Mouse (Mus musculus): ENCODE measurements around the gene Recql5.
A peak's percentile ranks its signal among the peaks of the same experiment; 100 is the strongest.

The Recql5 gene

DNA sequence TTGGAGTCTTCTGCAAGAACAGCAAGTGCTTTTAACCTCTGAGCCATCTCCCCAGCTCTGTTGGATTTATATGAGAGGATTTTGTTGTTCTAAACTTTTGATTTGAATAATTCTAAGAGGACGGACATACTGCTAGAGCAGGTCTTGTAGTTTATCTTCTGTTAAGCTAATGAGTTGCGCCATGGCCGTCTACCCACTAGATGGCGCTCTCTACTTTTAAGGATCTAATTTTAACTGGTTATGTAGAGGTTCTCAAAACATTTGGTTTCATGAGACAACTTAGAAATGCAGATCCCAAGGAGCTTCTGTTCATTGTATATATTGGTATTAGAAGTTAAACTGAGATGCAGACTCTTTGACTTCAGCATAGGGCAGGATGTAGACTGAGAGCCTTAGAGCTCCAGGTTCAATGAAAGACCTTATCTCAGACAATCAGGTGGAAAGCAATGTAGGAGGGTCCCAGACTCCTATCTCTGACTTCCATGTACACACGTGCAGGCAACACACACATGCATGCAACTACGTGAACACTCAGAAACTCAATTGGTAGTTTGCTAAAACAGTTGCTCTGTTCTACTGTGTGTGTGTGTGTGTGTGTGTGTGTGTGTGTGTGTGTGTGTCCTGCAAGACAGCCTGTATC lies 6.5 kb upstream of the Recql5 start:
- peak; percentile 87 for DNase-seq (ENCODE audit: low spot score)

DNA sequence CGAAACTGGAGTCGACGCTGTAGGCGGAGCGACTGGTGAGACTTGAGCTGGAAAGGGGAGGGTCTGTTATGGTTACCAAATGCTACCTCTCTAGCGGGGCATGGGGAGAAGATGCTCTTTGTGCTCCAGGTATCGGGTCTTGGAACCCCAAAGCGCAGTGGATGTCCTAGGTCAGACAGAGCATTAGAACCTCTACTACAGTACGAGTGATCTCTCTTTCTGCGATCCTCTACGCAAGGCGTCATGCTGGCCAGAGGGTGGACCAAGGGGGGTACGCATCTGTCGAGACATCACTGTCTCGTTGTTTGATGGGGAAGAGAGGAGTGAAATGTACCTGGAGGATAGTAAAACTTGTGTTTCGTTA lies 452 bp upstream of the Recql5 start:
- no peak for DNase-seq (ENCODE audit: low spot score)

DNA sequence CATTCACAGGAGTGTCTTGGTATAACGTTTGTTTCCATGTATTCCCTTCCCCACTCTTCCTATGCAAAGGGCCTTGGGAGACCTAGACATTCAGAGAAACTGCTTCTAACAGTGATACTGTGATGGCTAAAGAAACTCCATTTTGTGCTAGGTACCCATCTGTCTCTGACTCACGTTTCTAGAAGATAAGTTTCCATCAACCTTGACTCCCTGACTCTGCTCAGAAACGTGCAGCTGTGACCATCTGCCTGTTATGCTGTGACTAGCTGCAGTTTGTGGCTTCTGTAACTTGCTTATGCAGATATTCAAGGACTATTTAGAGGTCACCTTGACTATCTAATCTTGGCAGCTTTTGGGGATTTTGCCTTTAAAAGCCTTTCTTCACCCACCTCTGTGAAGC lies 2.0 kb downstream of the Recql5 start:
- no peak for DNase-seq (ENCODE audit: low spot score)

DNA sequence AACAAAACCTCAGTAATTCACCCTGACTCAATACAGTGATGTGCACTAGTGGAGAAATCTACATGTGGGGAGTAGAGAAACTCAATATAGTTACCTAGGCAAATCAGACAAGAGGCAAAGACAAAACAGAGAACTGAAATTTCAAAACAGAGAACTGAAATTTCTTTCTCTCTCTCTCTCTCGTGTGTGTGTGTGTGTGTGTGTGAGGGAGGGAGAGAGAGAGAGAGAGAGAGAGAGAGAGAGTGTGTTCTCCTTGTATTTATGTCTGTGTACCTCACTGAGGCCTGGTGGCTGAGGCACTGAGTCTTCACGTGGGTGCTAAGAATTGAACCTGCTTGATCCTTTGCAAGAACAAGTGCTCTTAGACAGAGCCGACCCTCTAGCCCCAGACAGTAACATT lies 3.5 kb downstream of the Recql5 start:
- DNase-seq (ENCODE audit: low spot score): no peak

DNA sequence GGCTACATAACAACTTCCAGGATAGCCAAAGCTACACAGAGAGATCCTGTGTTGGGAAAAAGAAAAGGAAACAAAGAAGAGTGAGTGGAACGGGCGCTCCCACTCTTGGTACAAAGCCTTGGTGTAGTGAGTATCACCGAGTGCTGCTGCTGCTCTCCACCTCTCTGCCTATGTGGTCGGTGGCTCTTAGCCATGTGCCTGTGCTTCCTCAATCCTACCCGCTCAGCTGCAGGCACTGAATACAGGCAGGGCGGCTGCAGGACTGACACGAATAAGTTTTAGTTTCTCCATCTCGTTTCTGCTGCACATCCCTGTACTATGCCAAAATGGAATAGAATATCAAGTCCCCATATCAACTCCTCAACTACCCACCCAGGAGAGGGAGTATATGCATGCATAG lies 4.2 kb downstream of the Recql5 start:
- no peak for DNase-seq (ENCODE audit: low spot score)

DNA sequence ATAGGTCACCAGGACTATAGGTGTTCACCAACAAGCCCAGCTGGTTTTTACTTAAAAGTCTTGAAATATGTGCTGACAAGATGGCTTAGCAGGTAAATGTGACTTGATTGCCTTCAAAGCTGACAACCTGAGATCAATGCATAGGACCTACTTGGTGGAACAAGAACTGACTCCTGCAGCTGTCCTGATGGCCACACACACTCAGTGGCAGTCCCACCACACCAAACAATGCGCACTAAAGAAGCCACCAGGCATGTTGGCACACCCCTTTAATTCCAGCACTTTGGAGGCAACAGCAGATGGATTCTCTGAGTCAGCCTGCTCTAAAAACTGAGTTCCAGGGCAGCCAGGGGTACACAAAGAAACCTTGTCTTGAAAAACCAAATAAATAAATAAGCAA lies 11.3 kb downstream of the Recql5 start:
- no peak for DNase-seq (ENCODE audit: low spot score)

DNA sequence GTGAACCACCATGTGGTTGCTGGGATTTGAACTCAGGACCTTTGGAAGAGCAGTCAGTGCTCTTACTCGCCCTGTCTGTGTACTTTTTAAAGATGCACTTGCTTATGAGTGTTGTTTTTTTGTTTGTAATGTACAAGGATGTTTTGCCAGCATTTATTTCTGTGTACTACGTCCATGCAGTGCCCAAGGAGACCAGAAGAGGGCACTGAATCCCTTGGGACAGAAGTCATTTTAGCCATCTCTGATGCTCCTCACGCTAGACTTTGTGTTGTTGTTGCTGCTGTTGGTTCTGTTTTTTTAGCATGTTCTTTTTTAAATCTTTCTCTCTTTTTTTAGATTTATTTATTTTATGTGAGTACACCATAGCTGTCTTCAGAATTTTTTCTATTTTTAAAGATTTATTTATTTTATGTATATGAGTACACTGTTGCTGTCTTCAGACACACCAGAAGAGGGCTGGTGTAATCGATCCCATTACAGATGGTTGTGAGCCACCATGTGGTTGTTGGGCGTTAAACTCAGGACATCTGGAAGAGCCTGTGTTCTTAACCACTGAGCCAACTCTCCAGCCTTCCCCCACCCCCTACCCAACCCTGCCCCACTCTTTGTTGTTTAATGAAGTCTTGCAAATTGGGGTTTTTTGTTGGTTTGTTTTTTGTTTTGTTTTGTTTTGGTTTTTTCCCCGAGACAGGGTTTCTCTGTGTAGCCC lies 13.0 kb downstream of the Recql5 start:
- DNase-seq (ENCODE audit: low spot score): peak; percentile 76

DNA sequence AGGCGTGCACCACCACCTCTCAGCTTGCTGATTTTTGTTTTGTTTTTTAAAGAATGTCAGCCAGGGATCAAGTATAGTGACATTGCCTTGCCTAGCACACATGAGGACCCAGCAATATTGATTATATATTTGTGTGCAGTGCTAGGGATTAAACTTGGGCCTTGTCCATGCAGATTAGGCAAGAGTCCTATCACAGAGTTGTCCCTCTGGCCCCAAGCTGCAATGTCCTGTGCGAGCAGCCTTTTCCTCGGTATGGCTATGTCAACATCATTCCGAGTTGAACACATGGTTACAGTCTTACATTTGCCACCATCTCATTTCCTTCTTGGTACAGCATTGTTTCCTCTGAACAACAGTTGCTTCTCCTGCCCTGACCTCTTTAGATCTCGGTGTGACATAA lies 14.2 kb downstream of the Recql5 start:
- no peak for DNase-seq (ENCODE audit: low spot score)

DNA sequence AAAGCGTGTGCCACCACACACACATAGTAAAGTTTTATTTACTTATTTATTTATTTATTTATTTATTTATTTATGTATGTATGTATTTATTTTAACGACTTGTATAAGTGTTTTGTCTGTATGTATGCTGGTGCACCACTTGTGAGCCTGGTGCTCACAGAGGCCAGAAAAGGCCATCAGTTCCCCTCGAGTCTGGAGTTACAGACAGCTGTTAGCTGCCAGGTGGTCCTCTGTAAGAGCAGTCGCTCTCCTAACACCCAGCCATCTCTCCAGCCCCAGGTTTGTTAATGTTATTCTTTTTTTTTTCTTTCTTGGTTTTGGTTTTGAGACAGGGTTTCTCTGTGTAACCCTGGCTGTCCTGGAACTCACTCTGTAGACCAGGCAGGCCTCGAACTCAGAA lies 14.6 kb downstream of the Recql5 start:
- no peak for DNase-seq (ENCODE audit: low spot score)

DNA sequence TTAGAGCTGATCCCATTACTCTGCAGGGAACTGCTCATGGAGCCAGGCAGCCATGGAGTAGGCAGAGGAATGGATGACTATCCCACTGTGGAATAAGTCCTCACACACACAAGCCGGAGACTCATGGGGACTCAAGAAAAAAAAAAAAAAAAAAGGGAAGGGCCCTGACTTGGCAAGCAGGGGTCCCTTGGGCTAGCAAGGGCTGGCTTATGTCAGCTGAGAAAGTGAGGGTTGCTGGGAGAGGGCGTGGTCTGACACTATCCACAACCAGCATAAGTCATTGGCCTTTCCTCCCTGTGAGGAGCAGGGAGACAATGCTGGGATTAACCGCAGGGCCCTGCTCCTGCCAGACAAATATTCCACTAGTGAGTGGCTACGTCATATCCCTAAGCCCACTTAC lies 16.7 kb downstream of the Recql5 start:
- no peak for DNase-seq (ENCODE audit: low spot score)

DNA sequence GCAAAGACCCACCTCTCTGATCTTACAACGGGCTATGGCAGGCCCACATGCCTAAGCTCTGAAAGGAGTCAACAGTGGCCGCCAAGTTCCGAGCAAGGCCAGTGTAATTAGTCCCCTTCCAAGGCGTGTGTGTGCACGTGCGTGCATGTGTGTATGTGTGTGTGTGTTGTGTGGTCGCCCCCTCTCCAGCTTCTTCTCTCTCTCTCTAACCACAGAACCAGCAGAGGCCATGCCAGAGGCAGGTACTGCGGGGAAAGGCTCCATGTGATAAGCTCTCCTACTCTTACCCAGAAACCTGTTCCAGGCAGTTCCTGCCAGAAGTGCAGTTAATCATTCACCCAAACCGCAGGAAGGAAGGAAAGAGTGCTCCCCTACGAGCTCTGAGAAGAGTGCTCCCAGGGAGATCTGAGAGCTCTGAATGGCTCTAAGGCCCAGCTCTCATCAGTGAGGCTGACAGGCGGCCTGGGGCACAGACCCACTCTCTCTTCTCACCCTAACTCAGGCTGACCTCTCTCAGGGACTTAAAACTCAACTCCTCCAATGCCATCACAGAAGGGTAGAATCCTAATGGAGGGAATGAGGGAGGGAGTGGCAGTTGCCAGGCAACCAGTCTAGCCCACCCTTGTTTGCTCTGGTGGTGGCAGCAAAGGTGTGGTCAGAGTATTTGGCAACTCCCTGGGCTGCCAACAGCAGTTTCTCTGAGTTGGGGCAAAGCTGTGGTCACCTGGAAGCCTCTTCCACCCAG lies 21.5 kb downstream of the Recql5 start, which contains the start of gene Smim6:
Smim6 (plus strand) TSS at position 386 of the 745 bp plus-strand sequence.
- no peak for DNase-seq (ENCODE audit: low spot score)

DNA sequence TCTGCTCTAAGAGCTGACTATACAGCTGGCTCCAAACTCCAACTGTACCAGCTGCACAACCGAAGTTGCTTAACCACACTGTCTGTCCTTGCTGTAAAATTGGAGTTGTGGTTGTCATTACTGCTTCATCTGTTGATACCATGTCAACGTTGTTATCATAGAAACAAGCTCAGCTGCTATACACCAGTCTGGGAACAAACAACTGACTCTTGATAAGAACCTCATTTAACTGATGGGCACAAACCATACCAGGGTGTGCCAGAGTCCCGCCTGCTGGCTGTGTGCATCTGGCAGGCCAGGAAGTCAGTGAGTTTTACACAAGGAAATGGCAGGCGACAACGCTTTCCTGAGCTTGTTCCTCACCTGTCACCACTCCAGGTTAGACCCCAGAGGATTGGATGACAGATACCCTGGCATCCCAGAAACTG lies 22.1 kb downstream of the Recql5 start:
- no peak for DNase-seq (ENCODE audit: low spot score)

DNA sequence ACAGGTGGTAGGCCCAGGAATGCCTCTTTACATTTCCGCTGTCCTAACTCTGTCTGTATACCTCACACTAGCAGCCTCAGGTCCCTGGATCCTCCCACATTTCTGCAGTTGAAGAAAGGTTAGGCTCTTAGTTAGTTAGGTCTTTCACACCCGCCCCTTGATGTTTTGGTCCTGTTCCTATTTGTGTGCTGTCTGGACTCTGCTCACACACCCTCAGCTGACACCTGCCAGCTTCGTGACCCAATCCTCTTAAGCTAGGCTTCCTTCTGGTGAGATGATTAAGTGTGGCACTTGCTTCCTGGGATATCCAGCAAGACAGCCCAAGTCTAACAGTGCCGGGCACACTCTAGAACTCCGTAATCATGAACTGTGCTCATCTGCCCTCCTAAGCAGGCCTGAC lies 26.8 kb downstream of the Recql5 start:
- no peak for DNase-seq (ENCODE audit: low spot score)

DNA sequence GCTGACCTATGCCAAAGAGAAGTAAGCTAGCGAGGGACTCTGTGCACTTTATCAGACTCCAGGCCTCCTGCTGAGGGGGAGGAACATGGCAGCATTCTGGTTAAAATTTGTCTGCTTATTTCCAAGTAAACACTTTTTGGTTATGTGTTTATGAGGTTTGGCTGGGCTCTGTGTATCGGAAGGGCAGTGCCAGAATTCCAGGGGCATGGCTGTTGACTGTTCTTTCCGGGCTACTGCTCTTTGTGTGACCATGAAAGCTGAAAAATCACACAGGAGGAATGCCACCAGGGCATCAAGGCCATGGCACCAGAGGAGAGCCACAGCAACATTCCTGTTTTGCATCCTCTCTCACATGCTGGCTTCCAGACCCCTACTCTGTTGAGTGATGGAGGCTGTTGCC lies 27.2 kb downstream of the Recql5 start:
- DNase-seq (ENCODE audit: low spot score): no peak

DNA sequence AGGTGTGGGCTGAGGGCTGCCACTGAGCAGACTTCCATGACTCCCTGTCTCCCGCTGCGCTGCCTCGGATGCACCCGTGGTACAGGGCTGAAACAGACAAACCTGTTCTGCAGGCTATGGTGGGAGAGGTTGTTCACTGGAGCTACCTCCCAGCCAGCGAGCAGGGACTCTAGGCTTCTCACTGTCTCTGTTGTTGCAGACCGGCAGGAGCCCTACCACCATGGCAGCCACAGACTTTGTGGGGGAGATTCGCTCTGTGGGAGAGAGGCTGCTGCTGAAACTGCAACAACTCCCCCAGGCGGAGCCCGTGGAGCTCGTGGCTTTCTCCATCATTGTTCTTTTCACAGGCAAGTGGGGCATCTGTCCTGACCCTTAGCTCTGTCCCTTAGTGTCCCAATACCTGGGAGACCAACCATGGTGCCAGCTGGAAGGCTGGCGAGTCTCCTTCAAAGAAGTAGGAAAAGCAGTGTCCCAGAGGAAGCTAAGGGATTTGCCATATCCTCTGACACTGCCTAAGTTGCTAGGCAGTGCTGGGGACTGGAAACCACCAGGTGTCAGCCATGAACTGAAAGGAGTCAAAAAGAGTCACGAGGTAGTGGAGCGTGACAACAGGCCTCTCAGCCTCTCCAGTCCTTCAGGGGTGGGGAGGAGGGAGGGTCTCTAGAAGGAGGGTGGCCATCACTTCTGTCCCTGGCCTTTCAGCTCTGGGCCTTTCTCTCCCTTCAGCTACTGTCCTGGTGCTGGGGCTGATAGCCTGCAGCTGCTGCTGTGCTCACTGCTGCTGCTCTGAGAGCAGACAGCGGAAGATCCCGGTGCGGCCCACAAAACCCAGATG lies 28.1 kb downstream of the Recql5 start:
- DNase-seq (ENCODE audit: low spot score): no peak

DNA sequence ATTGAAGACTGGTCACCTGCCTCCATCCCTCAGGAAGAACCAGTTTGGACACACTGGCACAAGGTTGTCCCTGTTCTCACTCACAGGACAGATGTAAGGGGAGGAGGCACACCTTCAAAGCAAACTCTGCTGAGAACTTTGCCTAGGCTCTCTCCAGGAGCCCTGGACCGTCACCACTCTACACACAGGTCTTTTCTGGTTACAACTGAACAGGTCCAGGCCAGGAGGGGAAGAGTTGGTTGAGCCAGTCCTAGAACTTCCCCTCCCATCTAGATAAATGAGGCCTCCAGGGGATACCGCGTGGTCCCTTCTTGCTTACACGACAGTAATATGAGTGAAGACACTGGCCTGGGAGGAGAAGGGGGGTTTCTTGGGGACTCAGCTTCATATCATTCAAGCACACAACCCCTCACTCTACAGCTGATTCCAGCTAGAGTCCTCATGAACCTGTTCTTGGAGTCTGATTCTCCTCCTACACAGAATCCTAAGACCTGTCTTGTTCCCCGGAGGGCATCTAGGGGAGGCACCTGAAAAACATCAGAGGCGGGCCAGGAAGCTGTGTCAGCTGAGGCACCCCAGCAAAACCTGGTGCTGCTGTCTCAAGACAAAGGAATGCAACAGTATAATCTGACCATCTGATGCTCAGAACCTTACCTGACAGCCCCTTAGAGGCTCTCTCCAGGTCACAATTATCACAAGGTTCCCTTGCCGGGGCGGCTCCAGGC lies 28.9 kb downstream of the Recql5 start:
- no peak for DNase-seq (ENCODE audit: low spot score)

DNA sequence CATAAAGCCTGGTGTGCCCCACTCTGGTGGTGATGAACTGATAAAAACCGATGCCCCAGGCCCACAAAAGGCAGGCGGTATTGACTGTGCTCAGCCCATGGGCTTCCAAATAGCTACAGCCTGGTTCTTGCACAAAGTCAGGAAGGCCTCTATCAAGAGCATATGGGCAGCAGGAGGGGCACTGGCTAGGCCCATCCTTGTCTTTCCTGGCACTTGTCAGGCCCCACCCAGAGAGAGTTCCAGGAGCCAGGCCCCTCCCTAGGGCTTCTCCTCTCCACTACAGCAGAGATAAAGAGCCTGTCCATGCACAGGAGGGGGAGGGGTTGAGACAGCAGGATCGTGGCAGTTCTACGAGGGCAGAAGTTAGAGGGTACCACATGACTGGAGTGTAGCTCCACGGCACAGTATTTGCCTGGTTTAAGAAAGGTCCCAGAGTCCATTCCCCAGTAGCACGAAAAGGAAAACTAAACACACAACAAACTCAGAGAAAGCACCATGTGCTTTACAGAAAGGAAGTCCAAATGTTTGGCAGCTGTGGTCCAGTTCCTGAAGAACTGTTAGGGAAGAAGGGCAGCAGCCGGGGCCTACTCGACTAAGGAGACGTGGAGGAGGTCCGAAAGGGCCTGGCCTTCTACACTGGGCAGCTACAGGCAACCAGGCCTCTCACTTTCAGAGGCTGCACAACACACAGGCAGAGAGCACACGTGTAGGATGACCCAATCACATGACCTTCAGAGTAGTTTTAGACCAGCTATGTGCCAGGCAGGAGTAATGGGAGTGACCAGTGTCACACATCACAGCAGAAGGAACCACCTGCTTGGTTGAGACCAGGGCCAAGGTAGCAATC lies 29.7 kb downstream of the Recql5 start:
- DNase-seq (ENCODE audit: low spot score): no peak

DNA sequence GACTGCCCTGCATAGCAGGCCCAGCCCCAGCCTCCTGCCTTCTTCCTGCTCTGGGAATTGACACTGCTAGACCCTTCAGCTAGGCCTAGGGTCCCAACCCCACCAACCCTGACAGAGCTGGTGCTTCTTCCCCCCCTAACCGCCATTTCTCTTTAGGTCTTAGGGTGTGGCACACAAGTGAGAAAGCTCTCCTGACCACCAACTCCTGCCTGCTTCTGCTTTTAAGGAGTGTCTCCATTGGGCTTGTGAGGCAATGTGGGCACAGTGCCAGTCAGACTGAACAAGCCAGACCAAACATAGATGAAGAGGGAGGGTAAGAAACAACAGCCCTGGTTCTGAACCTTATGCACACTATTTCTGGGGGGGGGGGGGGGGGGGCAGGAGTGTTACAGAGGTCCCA lies 30.4 kb downstream of the Recql5 start:
- DNase-seq (ENCODE audit: low spot score): no peak

DNA sequence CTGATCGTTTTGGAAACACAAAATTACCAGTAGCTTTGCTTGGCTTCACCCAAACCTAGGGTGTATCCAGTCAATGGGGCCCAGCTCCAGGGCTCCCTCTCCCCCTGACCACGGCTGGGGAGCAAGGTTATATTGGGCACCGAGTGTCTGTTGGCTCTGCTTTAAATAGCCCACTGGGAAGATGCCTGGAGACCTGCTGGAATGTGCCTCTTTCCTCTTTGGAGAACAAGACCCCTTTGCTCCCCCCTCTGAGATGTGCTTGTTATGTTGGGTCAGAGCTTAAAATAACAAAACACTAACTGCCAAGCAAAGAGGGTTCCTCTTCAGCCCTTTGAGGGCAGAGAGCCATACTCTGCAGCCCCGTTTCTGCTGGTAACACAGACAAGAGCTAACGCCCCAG lies 31.1 kb downstream of the Recql5 start:
- no peak for DNase-seq (ENCODE audit: low spot score)

DNA sequence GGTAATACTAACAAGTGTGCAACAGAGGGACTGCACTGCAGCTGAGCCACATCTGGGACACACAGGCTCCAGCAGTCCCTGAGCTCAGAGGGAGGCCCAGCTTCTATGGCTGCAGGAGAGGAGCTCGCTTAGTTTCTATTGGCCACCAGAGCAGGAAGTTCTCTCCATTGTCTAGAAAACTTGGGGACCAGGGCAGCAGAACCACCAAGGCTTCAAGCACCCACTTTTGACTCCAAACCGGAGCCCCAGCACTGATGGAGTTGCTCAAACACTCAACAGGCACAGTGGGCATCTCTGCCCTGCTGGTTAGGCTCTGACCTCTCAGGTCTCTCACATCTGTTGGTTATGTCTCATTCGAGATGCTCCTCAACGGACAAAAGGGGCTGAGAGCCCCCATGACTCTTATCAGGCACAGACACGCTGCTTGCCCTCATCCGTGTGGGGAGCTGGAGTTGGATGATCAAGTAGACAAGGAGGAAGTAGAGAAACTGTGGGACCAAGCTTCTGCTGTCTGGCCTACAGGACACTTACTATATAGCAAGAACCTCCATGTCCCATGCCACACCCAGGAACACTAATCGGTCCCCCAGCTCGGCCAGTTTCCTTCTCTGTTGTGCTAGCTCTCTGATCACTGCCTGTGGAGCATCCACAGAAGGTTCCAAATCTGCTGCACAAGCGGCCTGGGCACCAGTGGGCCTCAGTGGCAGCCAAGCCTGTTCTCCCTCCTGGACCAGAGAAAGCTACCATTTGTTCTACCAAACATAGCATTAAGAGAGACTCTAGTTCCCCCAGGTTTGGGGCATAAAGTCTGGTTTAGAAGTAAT lies 31.7 kb downstream of the Recql5 start:
- DNase-seq (ENCODE audit: low spot score): no peak

Measured in retina, embryonic 14.5 days (tissue).